32 mouse cellular contexts compared by ENCODE assay signal in genomic region chr7:72406131-72406530, GRCm38 (mm10).
"Had no signal": no experiment of that assay in that cellular context is flagged by ENCODE, and none has a peak within 500 bp of the region (broad histone marks: within the 10 kb centered on the region; RNA-seq: fewer than 3 reads in every experiment).

No protein-coding gene starts in this region.

- H3K4me1 ChIP-seq: limb, embryonic 12.5 days; limb, embryonic 13.5 days; limb, embryonic 15.5 days; liver, embryonic 12.5 days; liver, embryonic 13.5 days; liver, embryonic 15.5 days; megakaryocyte, embryonic 14.5 days; midbrain, embryonic 10.5 days; midbrain, embryonic 12.5 days; midbrain, embryonic 13.5 days; midbrain, embryonic 15.5 days; neural tube, embryonic 12.5 days; neural tube, embryonic 13.5 days had no signal

- H3K9ac ChIP-seq: limb, embryonic 12.5 days; limb, embryonic 13.5 days; limb, embryonic 15.5 days; liver, embryonic 12.5 days; liver, embryonic 13.5 days; liver, embryonic 14.5 days; liver, embryonic 15.5 days; liver, postnatal 0 days; lung, embryonic 14.5 days; lung, embryonic 15.5 days; midbrain, embryonic 12.5 days; midbrain, embryonic 13.5 days; midbrain, embryonic 15.5 days; neural tube, embryonic 12.5 days; neural tube, embryonic 13.5 days had no signal

- H3K4me2 ChIP-seq: limb, embryonic 12.5 days; limb, embryonic 13.5 days; limb, embryonic 15.5 days; liver, embryonic 11.5 days; liver, embryonic 12.5 days; liver, embryonic 13.5 days; liver, embryonic 15.5 days; lung, embryonic 14.5 days; lung, embryonic 15.5 days; midbrain, embryonic 11.5 days; midbrain, embryonic 12.5 days; midbrain, embryonic 13.5 days; midbrain, embryonic 15.5 days; neural tube, embryonic 12.5 days; neural tube, embryonic 13.5 days had no signal

- H3K27me3 ChIP-seq: limb, embryonic 12.5 days; limb, embryonic 13.5 days; limb, embryonic 15.5 days; liver, embryonic 12.5 days; liver, embryonic 13.5 days; liver, embryonic 15.5 days; lung, embryonic 15.5 days; megakaryocyte, embryonic 14.5 days; midbrain, embryonic 12.5 days; midbrain, embryonic 13.5 days; midbrain, embryonic 15.5 days; neural tube, embryonic 12.5 days; neural tube, embryonic 13.5 days had no signal

- H3K9me3 ChIP-seq: limb, embryonic 12.5 days; limb, embryonic 13.5 days; limb, embryonic 15.5 days; liver, embryonic 12.5 days; liver, embryonic 13.5 days; liver, embryonic 15.5 days; lung, embryonic 15.5 days; megakaryocyte, embryonic 14.5 days; midbrain, embryonic 10.5 days; midbrain, embryonic 12.5 days; midbrain, embryonic 13.5 days; midbrain, embryonic 15.5 days; neural tube, embryonic 12.5 days; neural tube, embryonic 13.5 days had no signal

- H3K27ac ChIP-seq: limb, embryonic 12.5 days; limb, embryonic 13.5 days; limb, embryonic 15.5 days; liver, embryonic 12.5 days; liver, embryonic 13.5 days; liver, embryonic 14.5 days; liver, embryonic 15.5 days; lung, embryonic 15.5 days; macrophage; midbrain, embryonic 10.5 days; midbrain, embryonic 12.5 days; midbrain, embryonic 13.5 days; midbrain, embryonic 15.5 days; neural tube, embryonic 12.5 days; neural tube, embryonic 13.5 days had no signal

- H3K36me3 ChIP-seq: limb, embryonic 12.5 days; limb, embryonic 13.5 days; limb, embryonic 15.5 days; liver, embryonic 12.5 days; liver, embryonic 13.5 days; liver, embryonic 15.5 days; lung, embryonic 15.5 days; midbrain, embryonic 10.5 days; midbrain, embryonic 12.5 days; midbrain, embryonic 13.5 days; midbrain, embryonic 15.5 days; neural tube, embryonic 12.5 days; neural tube, embryonic 13.5 days had no signal

- DNase-seq: left cerebral cortex, postnatal 4 days; liver; liver, embryonic 13.5 days; liver, postnatal 0 days; lung, adult 18-20 months; lung, adult 2 months; lung, embryonic 14.5 days; lung, postnatal 10 days; lung, postnatal 14 days; lung, postnatal 36 days; lung, postnatal 4 days; midbrain, embryonic 14.5 days had no signal

- H3K4me3 ChIP-seq: limb, embryonic 12.5 days; limb, embryonic 13.5 days; limb, embryonic 15.5 days; liver, embryonic 12.5 days; liver, embryonic 13.5 days; liver, embryonic 15.5 days; lung, embryonic 15.5 days; megakaryocyte, embryonic 14.5 days; midbrain, embryonic 10.5 days; midbrain, embryonic 12.5 days; midbrain, embryonic 13.5 days; midbrain, embryonic 15.5 days; myocyte; neural tube, embryonic 12.5 days; neural tube, embryonic 13.5 days had no signal

- ATAC-seq: liver, embryonic 12.5 days; liver, postnatal 0 days; lung, postnatal 0 days; midbrain, embryonic 13.5 days; midbrain, embryonic 15.5 days; midbrain, embryonic 16.5 days had no signal
